Mouse (Mus musculus) forebrain, embryonic 10.5 days (tissue): Measurements from ENCODE around the gene Polg. TPM values are rescaled to one million over a fixed set of nuclear protein-coding genes. Genes with fewer than 3 reads are reported as not detected.

Source experiments
- DNase-seq: peaks from one replicate; pipeline ENCODE4 v3.0.0-alpha.2; 2017; ENCODE audit warnings: low spot score; ENCODE audit errors: extremely low spot score
- H3K27ac ChIP-seq: fragments of 300-500 bp; sonication (generic); 2 replicates; pipeline ENCODE4 v1.5.1; 2016; ENCODE audit warnings: mild to moderate bottlenecking
- H3K27me3 ChIP-seq: fragments of 300-500 bp; sonication (generic); 2 replicates; pipeline ENCODE4 v1.6.1; 2016; ENCODE audit warnings: mild to moderate bottlenecking; ENCODE audit not compliant: poor library complexity, severe bottlenecking
- H3K36me3 ChIP-seq: fragments of 300-500 bp; sonication (generic); replicated peaks from 2 replicates; pipeline ENCODE4 v1.6.1; 2016; ENCODE audit warnings: mild to moderate bottlenecking, moderate library complexity
- H3K4me1 ChIP-seq: fragments of 300-500 bp; sonication (generic); 2 replicates; pipeline ENCODE4 v1.6.1; 2016
- H3K4me3 ChIP-seq: fragments of 300-500 bp; sonication (generic); 2 replicates; pipeline ENCODE4 v1.5.1; 2016; ENCODE audit warnings: mild to moderate bottlenecking, moderate library complexity
- H3K9me3 ChIP-seq: fragments of 300-500 bp; sonication (generic); 2 replicates; pipeline ENCODE4 v1.6.1; 2016; ENCODE audit warnings: mild to moderate bottlenecking, moderate library complexity
- WGBS: fragments of 180-500 bp; shearing (Covaris S2); methylation state at CpG from one replicate; pipeline ENCODE4 v1.1.7; 2016; 5-methylcytosine and 5-hydroxymethylcytosine counted together
- polyA plus RNA-seq: library from polyadenylated mRNA; unstranded; fragments of >200 nt; fragmentation: Nextera tagmentation; extraction: Ambion mirVana; gene quantifications from 2 replicates; pipeline ENCODE4 v1.2.1, GENCODE M21; 2016

Polg gene
- 42.1 and 46.4 TPM in 2 replicates for polyA plus RNA-seq

- Histone ChIP-seq H3K4me3 (peak within 1 kb of the TSS; percentile 94), H3K36me3 (peaks cover 29% of the 10 kb centered on the region), H3K9me3 (no peaks in the 10 kb centered on the region), H3K27ac (peak within 1 kb of the TSS; percentile 93), H3K27me3 (peaks cover 34% of the 10 kb centered on the region), H3K4me1 (peaks cover 64% of the 10 kb centered on the region)
- peak; percentile 100 for DNase-seq
- under 1% methylated on average over 76 of the region's 76 CpGs for WGBS
These were observed at the start of gene Polg for GRCm38 (mm10) chr7:79466053-79466901. Polg (minus strand) TSS chr7:79466362.

DNA sequence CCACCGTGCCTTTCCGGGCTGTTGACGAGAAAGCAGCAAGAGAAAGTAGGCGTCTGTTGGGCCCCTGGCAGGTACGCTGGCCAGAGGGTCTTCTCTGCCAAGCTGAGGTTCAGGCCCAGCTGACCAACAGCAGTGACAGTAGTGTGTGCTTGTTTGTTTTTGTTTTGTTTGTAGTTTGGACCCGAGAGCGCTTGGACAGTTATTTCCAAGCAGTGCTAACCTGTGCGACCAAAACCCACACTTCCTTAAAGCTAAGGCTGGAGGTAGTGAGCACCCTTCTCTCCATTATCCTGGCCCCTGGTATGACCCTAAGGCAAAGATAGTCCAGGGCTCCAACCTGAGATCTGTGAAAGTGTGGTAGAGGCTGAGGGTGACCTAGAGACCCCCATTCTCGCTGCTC is 49.7 kb upstream of the Polg start:
- peak; percentile 38 for DNase-seq
- 29% methylated on average over 9 of the region's 9 CpGs for WGBS
- Histone ChIP-seq H3K4me1 (peaks cover 100% of the 10 kb centered on the region), H3K9me3 (no peaks in the 10 kb centered on the region), H3K4me3 (peak overlapping the region; percentile 44), H3K36me3 (peaks cover 71% of the 10 kb centered on the region), H3K27me3 (peaks cover 100% of the 10 kb centered on the region), H3K27ac (peak overlapping the region; percentile 98)

- DNase-seq, result peak; percentile 56
- Histone ChIP-seq H3K9me3 (no peaks in the 10 kb centered on the region), H3K4me3 (peak overlapping the region; percentile 44), H3K27ac (peak overlapping the region; percentile 98), H3K36me3 (peaks cover 71% of the 10 kb centered on the region), H3K4me1 (peaks cover 100% of the 10 kb centered on the region), H3K27me3 (peaks cover 100% of the 10 kb centered on the region)
- 2% methylated on average over 57 of the region's 57 CpGs for WGBS
These were observed 49.1 kb upstream of the Polg start for GRCm38 (mm10) chr7:79515221-79515743.

- 4% methylated on average over 20 of the region's 20 CpGs for WGBS
- peak overlapping the region; percentile 98 for H3K27ac ChIP-seq
- H3K4me1 ChIP-seq, result peaks cover 100% of the 10 kb centered on the region
- peaks cover 100% of the 10 kb centered on the region for H3K27me3 ChIP-seq
- peak overlapping the region; percentile 44 for H3K4me3 ChIP-seq
- no peaks in the 10 kb centered on the region for H3K9me3 ChIP-seq
- H3K36me3 ChIP-seq, result peaks cover 71% of the 10 kb centered on the region
- DNase-seq, result peak; percentile 63
These were observed 48.3 kb upstream of the Polg start for GRCm38 (mm10) chr7:79514361-79514881.

GRCm38 (mm10) chr7:79513466-79513865 is 47.3 kb upstream of the Polg start:
- H3K9me3 ChIP-seq, result no peaks in the 10 kb centered on the region
- peak overlapping the region; percentile 98 for H3K27ac ChIP-seq
- 20% methylated on average over 2 of the region's 2 CpGs for WGBS
- peak; percentile 23 for DNase-seq
- H3K36me3 ChIP-seq, result peaks cover 74% of the 10 kb centered on the region
- H3K27me3 ChIP-seq, result peaks cover 100% of the 10 kb centered on the region
- peaks cover 100% of the 10 kb centered on the region for H3K4me1 ChIP-seq
- peak overlapping the region; percentile 44; the same call in 1 of the 2 replicates for H3K4me3 ChIP-seq

- H3K4me3 ChIP-seq, result peak overlapping the region; percentile 86
- DNase-seq, result peak; percentile 40
- H3K36me3 ChIP-seq, result peaks cover 79% of the 10 kb centered on the region
- WGBS, result 4% methylated on average over 4 of the region's 4 CpGs
- H3K27me3 ChIP-seq, result peaks cover 100% of the 10 kb centered on the region
- peaks cover 100% of the 10 kb centered on the region for H3K4me1 ChIP-seq
- H3K9me3 ChIP-seq, result no peaks in the 10 kb centered on the region
- peak overlapping the region; percentile 98 for H3K27ac ChIP-seq
These were observed 46.3 kb upstream of the Polg start for GRCm38 (mm10) chr7:79512496-79512895.

GRCm38 (mm10) chr7:79511656-79512055 is 45.5 kb upstream of the Polg start:
- H3K9me3 ChIP-seq, result no peaks in the 10 kb centered on the region
- peak; percentile 74 for DNase-seq
- peaks cover 88% of the 10 kb centered on the region for H3K36me3 ChIP-seq
- peak overlapping the region; percentile 86 for H3K4me3 ChIP-seq
- peaks cover 98% of the 10 kb centered on the region for H3K4me1 ChIP-seq
- H3K27ac ChIP-seq, result peak overlapping the region; percentile 98
- H3K27me3 ChIP-seq, result peaks cover 100% of the 10 kb centered on the region
- 3% methylated on average over 5 of the region's 5 CpGs for WGBS

DNA sequence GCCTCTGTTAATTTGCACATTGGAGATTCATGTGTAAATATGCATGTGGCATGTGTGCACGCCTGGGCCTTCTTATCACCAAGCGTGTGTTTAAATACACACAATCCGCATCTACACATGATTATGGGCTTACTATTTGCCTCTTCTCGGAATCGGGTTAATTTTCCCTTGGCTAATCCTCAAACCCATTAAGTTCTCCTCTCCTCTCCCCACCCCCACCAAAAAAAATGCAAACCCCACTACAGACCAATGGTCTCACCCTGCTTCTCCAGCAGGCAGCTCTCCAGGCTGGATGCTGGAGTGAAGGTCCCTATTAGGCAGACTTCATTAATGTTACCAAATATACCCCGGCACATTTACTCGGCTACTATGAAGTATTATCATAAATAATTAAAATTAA is 45.0 kb upstream of the Polg start:
- peaks cover 100% of the 10 kb centered on the region for H3K27me3 ChIP-seq
- H3K9me3 ChIP-seq, result no peaks in the 10 kb centered on the region
- peak overlapping the region; percentile 98 for H3K27ac ChIP-seq
- peaks cover 88% of the 10 kb centered on the region for H3K36me3 ChIP-seq
- H3K4me1 ChIP-seq, result peaks cover 96% of the 10 kb centered on the region
- WGBS, result 9% methylated on average over 7 of the region's 7 CpGs
- DNase-seq, result peak; percentile 29
- peak overlapping the region; percentile 86 for H3K4me3 ChIP-seq

- Histone ChIP-seq H3K27ac (peak overlapping the region; percentile 98), H3K27me3 (peaks cover 100% of the 10 kb centered on the region), H3K36me3 (peaks cover 88% of the 10 kb centered on the region), H3K9me3 (no peaks in the 10 kb centered on the region), H3K4me3 (peak overlapping the region; percentile 86), H3K4me1 (peaks cover 95% of the 10 kb centered on the region)
- DNase-seq, result no peak
- WGBS, result 13% methylated on average over 3 of the region's 3 CpGs
These were observed 44.5 kb upstream of the Polg start for GRCm38 (mm10) chr7:79510686-79511085.

GRCm38 (mm10) chr7:79509710-79510109 is 43.5 kb upstream of the Polg start:
- no peaks in the 10 kb centered on the region for H3K9me3 ChIP-seq
- peaks cover 87% of the 10 kb centered on the region for H3K36me3 ChIP-seq
- H3K4me1 ChIP-seq, result peaks cover 95% of the 10 kb centered on the region
- peaks cover 100% of the 10 kb centered on the region for H3K27me3 ChIP-seq
- WGBS, result under 1% methylated on average over 12 of the region's 12 CpGs
- H3K4me3 ChIP-seq, result peak overlapping the region; percentile 86
- peak; percentile 70 for DNase-seq
- H3K27ac ChIP-seq, result peak overlapping the region; percentile 98

DNA sequence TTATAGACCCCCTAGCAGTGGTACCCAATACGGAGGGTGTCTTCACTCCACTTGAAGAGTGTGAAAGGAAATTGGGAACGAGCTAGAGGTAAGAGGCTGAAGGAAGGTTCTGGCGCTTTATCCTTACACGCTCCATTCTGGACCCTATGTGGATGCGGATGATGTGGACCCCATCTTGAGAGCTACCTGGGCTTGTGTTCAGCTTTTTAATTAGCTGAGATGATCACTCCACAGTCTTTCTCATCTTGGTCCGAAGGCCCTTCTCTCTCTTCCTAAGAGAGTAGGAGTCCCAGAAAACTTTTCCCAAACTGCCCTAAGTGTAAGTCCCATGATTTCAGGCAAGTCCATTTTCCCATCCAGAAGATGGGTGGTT is 43.1 kb upstream of the Polg start:
- Histone ChIP-seq H3K36me3 (peaks cover 85% of the 10 kb centered on the region), H3K9me3 (no peaks in the 10 kb centered on the region), H3K4me3 (peak overlapping the region; percentile 86), H3K4me1 (peaks cover 95% of the 10 kb centered on the region), H3K27ac (peak overlapping the region; percentile 98), H3K27me3 (peaks cover 100% of the 10 kb centered on the region)
- 4% methylated on average over 6 of the region's 6 CpGs for WGBS
- peak; percentile 44 for DNase-seq

DNA sequence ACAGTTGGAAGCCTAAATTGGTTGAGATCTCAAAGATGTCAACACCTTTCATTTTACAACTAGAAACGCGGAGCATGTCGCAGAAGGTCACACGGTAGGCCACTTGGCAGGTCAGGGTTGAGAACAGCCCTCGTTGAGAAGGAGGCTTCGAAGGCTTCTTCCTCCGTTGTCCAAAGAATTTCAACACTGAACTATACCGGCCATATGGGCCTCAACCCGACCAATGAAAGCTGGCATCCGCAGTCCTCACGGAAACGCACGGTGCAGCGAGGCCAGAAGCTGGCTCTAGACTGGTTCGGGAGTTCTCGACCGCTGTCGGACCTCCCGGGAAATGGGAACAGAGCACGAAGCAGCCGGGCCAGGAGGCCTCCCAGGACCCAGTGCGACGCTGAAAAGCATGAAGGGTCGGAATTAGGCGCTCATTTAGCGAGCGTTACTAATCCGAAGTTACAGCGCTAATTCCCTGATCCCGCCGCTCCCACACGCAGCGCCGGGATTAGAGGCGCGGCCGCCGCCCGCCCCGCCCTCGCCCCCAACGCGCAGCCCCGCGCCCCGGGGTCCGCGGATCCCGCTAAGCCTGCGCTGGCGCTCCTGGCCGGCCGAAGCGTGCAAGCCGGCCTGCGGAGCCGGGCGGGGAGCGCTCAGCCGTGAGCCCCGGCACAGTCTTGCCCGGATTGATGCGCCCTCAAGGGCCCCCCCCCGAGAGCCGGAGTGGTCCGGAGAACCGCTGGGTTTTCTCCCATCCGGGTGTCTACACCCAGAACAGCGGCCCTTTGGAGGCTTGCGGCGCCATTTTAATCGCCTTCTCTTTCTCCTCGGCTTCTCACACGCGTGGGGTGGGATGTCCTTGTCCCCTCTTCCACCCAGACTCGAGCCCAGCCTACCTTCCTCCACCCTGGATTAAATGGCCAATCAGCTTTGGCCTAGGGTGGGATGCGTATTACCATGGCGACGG is 42.4 kb upstream of the Polg start:
- peak overlapping the region; percentile 98 for H3K27ac ChIP-seq
- H3K4me1 ChIP-seq, result peaks cover 95% of the 10 kb centered on the region
- DNase-seq, result peak; percentile 43
- H3K36me3 ChIP-seq, result peaks cover 83% of the 10 kb centered on the region
- under 1% methylated on average over 79 of the region's 79 CpGs for WGBS
- H3K27me3 ChIP-seq, result peaks cover 100% of the 10 kb centered on the region
- no peaks in the 10 kb centered on the region for H3K9me3 ChIP-seq
- peak overlapping the region; percentile 86 for H3K4me3 ChIP-seq
